Mouse (Mus musculus): ENCODE data around the gene 4930433I11Rik. TPM values are rescaled to one million over a fixed set of nuclear protein-coding genes. Genes with fewer than 3 reads are reported as not detected.
"Not testable (repeated sequence)": the region's sequence is repeated elsewhere in the genome, so short reads cannot be mapped to it uniquely, and the experiment has no call there.

4930433I11Rik gene
- polyA plus RNA-seq (2012; rRNA removed), result not detected in 2 replicates

DNA sequence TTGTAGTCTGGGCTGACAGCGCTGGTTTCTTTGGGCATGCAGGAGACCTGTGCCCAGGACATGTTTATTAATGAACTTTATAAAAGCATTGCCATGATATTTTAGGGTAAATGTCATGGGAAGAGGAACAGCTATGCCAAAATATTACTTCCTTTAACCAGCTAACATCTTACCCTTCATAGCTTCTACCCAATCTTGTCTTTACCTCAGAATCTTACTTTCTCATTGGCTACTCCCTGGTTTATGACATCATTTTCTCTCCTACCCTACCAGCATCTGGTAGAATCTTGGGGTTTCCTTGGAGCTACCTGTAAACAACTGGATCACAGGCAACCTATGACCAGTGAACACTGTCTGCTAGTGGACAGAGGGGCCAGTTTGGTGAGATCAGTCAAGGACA lies at the start of gene 4930433I11Rik:
TSS of gene 4930433I11Rik (plus strand) at position 301 of the 400 bp plus-strand sequence.
- no peak for DNase-seq (ENCODE audit: extremely low spot score in 1 of 2, low spot score in 1 of 2)

DNA sequence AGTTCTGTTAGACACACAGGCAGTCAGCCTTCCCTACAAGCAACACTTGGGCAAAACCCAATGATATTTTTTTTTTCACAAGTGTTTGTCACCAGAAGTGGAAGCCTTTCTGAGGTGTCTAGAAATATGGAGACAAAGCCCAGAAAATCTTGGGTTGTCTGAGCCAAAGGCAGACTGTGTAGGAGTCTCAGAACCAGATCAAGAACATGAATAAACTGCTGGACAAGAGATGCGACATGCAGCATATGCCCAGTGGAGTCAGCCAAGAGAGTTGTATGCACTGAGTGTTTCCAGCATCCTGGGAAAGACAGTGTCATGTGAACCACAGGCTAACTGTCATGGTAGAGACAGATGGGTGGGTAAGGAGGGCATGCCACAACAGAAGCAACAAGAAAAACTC lies 48.0 kb upstream of the 4930433I11Rik start:
- peak; percentile 58 to 70 for DNase-seq (ENCODE audit: extremely low spot score in 1 of 2, low spot score in 1 of 2)

DNA sequence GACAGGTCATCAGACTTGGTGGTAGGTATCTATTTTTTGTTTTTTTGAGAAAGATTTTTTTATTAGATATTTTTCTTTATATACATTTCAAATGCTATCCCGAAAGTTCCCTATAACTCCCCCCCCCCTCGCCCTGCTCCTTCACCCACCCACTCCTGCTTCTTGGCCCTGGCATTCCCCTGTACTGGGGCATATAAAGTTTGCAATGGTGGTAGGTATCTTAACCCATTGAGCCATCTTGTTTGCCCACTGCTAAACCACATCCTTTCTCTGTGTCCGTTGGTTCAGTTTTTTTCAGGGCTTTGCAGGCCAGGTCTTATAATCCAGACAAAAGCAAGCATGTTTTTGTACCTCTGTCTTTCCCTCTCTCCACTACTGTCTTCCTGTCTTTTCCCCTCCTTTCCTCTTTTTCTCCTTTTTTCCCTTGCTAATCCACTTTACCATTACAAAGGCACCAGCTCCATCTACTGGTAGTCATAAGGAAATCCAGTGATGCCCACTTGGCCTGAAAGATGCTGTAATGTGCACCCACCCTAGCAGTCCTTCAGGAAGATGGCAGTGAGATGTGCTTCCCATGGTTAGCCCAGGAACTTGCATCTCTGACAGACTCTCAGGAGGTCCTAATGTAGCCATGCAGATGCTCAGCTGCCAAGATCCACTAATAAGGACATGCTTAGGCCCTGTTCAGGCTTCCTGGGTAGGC lies 45.0 kb upstream of the 4930433I11Rik start:
- peak in 1 of 2 experiments; percentile 71 for DNase-seq (ENCODE audit: extremely low spot score in 1 of 2, low spot score in 1 of 2)

DNA sequence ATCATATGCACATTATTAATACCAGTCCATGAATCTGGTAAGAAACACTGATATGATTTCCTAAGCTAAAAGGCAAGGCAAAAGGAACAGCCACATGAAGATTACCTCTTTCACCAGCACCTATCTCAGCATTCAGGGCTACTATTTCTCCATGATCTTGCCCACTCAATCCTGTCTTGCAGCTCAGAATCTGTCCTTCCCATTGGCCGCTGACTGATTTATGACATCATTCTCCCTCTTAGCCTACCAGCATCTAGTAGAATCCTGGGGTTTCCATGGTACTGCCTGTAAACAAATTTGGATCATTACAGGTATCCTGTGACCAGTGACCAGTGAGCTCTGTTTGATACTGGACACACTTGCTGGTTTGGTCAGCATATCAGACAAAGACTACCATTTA lies 45.1 kb downstream of the 4930433I11Rik start, which contains the start of gene Gm4884:
TSS of gene Gm4884 (plus strand) at position 301 of the 400 bp plus-strand sequence.
- DNase-seq (ENCODE audit: extremely low spot score in 1 of 2, low spot score in 1 of 2), result not testable (repeated sequence)

DNA sequence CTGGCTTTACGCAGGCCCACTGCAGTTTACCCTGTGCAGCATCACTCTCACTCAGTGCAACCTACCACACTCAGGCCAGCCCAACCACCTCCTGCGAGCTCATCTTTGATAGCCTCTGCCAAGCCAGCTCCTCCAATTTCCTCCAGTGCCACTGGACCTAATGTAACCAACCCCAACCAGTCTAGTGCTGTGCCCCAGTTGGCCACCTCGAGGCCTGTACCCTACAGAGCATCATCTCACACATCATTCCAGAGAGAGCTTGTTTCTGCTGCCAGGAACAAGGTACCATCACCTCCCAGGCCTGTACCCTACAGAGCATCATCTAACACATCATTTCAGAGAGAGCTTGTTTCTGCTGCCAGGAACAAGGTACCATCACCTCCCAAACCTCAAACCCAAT lies 56.7 kb downstream of the 4930433I11Rik start:
- not testable (repeated sequence) for DNase-seq (ENCODE audit: extremely low spot score in 1 of 2, low spot score in 1 of 2)

Other genes starting within 250 kb of the 4930433I11Rik start
- 71.2 and 96.9 TPM in 2 replicates for gene Vstm2b, start 89.2 kb upstream of the 4930433I11Rik start, polyA plus RNA-seq (2012; rRNA removed)
- not detected in 2 replicates for gene Gm4884, start 45.2 kb downstream of the 4930433I11Rik start, polyA plus RNA-seq (2012; rRNA removed)
- gene Gm5592, start 166.3 kb downstream of the 4930433I11Rik start, polyA plus RNA-seq (2012; rRNA removed), result not detected in 2 replicates

All from frontal cortex, adult 2 months (tissue).